Mouse (Mus musculus) erythroid progenitor cell, adult 5-6 weeks (primary cell): ENCODE data around the gene Slc35d2. TPM values are rescaled to one million over a fixed set of nuclear protein-coding genes. Genes with fewer than 3 reads are reported as not detected.
"Not testable (repeated sequence)": the region's sequence is repeated elsewhere in the genome, so short reads cannot be mapped to it uniquely, and the experiment has no call there.

Experiments
- ATAC-seq: replicated peaks from 2 replicates; pipeline ENCODE4 v1.8.0; 2016; ENCODE audit warnings: moderate number of reproducible peaks, mild to moderate bottlenecking, moderate TSS enrichment, inconsistent platforms; ENCODE audit not compliant: poor library complexity, low FRiP score, severe bottlenecking
- total RNA-seq, 2 experiments: library from RNA; stranded (forward) in 1 of 2; stranded (reverse) in 1 of 2; fragments of 150-400 nt in 1 of 2; fragments of 186-747, 209-891 nt in 1 of 2; gene quantifications; 2 replicates each; pipeline versions ENCODE4 v1.2.3 to v1.2.4; 2015 to 2017; ENCODE audit warnings: low replicate concordance in 2 of 2

The Slc35d2 gene
- total RNA-seq, 2 experiments from 2014 or later: 4.8 to 10.5 TPM

- ATAC-seq: no peak
Measured at GRCm38 (mm10) chr13:64064276-64064675, 64.9 kb downstream of the Slc35d2 start.

GRCm38 (mm10) chr13:64060935-64061506 lies 68.1 kb downstream of the Slc35d2 start:
- ATAC-seq: no peak

- ATAC-seq: no peak
Measured at GRCm38 (mm10) chr13:64053959-64054358, 75.2 kb downstream of the Slc35d2 start.

- ATAC-seq: not testable (repeated sequence)
Measured at GRCm38 (mm10) chr13:64052281-64052680, 76.9 kb downstream of the Slc35d2 start.

- no peak for ATAC-seq
Measured at GRCm38 (mm10) chr13:64050895-64051294, 78.3 kb downstream of the Slc35d2 start.

- no peak for ATAC-seq
Measured at GRCm38 (mm10) chr13:64049535-64049934, 79.6 kb downstream of the Slc35d2 start.

- ATAC-seq: no peak
Measured at GRCm38 (mm10) chr13:64048467-64048866, 80.7 kb downstream of the Slc35d2 start.

Other genes with a start within 250 kb of the Slc35d2 start
- not detected in 2 replicates for gene Hsd17b3, start 40.1 kb downstream of the Slc35d2 start, total RNA-seq (2015; ENCODE audit: low replicate concordance)
- gene Hsd17b3, start 40.1 kb downstream of the Slc35d2 start, total RNA-seq (2017; ENCODE audit: low replicate concordance): not detected in 2 replicates
- gene Zfp367, start 23.8 kb upstream of the Slc35d2 start, total RNA-seq (2015; ENCODE audit: low replicate concordance): 71.0 and 93.5 TPM in 2 replicates
- 103 and 120 TPM in 2 replicates for gene Zfp367, start 23.8 kb upstream of the Slc35d2 start, total RNA-seq (2017; ENCODE audit: low replicate concordance)
- gene Habp4, start 32.5 kb upstream of the Slc35d2 start, total RNA-seq (2015; ENCODE audit: low replicate concordance): 11.5 and 15.9 TPM in 2 replicates
- 7.3 and 10.7 TPM in 2 replicates for gene Habp4, start 32.5 kb upstream of the Slc35d2 start, total RNA-seq (2017; ENCODE audit: low replicate concordance)
- 0.42 and 0.72 TPM in 2 replicates for gene Cdc14b, start 145.9 kb upstream of the Slc35d2 start, total RNA-seq (2015; ENCODE audit: low replicate concordance)
- 2.7 TPM in 1 of 2 replicates, not detected in the other for gene Cdc14b, start 145.9 kb upstream of the Slc35d2 start, total RNA-seq (2017; ENCODE audit: low replicate concordance)
- gene Aaed1, start 183.3 kb upstream of the Slc35d2 start, total RNA-seq (2015; ENCODE audit: low replicate concordance): 4.2 and 11.9 TPM in 2 replicates
- gene Aaed1, start 183.3 kb upstream of the Slc35d2 start, total RNA-seq (2017; ENCODE audit: low replicate concordance): 6.2 and 10.5 TPM in 2 replicates
- 2.1 and 7.9 TPM in 2 replicates for gene Ctsl, start 241.5 kb upstream of the Slc35d2 start, total RNA-seq (2015; ENCODE audit: low replicate concordance)
- 11.1 and 20.3 TPM in 2 replicates for gene Ctsl, start 241.5 kb upstream of the Slc35d2 start, total RNA-seq (2017; ENCODE audit: low replicate concordance)